Mouse (Mus musculus) midbrain, embryonic 16.5 days (tissue): ENCODE measurements around the gene Cast. TPM values are rescaled to one million over a fixed set of nuclear protein-coding genes. Genes with fewer than 3 reads are reported as not detected.
A peak's percentile ranks its signal among the peaks of the same experiment; 100 is the strongest.

Experiments used
- ATAC-seq: fragments of 200-750 bp; cut with Nextera tagmentation; 2 replicates; pipeline ENCODE4 v1.8.0; 2017; ENCODE audit warnings: moderate TSS enrichment
- H3K27ac ChIP-seq: fragments of 300-500 bp; sonication (generic); 2 replicates; pipeline ENCODE4 v1.5.1; 2014; ENCODE audit warnings: mild to moderate bottlenecking, low read length, mixed read lengths
- H3K27me3 ChIP-seq: fragments of 300-500 bp; sonication (generic); 2 replicates; pipeline ENCODE4 v1.6.1; 2014; ENCODE audit warnings: low read depth, low read length, mixed read lengths; ENCODE audit not compliant: control insufficient read depth, insufficient read depth
- H3K36me3 ChIP-seq: fragments of 300-500 bp; sonication (generic); 2 replicates; pipeline ENCODE4 v1.6.1; 2014; ENCODE audit warnings: mild to moderate bottlenecking, low read length, moderate library complexity, mixed read lengths; ENCODE audit not compliant: control insufficient read depth, insufficient read depth
- H3K4me1 ChIP-seq: fragments of 300-500 bp; sonication (generic); 2 replicates; pipeline ENCODE4 v1.6.1; 2014; ENCODE audit warnings: mild to moderate bottlenecking, low read length, mixed read lengths; ENCODE audit not compliant: control insufficient read depth, insufficient read depth
- H3K4me2 ChIP-seq: fragments of 300-500 bp; sonication (generic); 2 replicates; pipeline ENCODE4 v1.6.1; 2014; ENCODE audit warnings: mild to moderate bottlenecking, low read length, mixed read lengths
- H3K4me3 ChIP-seq: fragments of 300-500 bp; sonication (generic); 2 replicates; pipeline ENCODE4 v1.5.1; 2014; ENCODE audit warnings: low read depth, mild to moderate bottlenecking, low read length, moderate library complexity, mixed read lengths
- H3K9ac ChIP-seq: fragments of 300-500 bp; sonication (generic); 2 replicates; pipeline ENCODE4 v1.6.1; 2014; ENCODE audit warnings: low read depth, low read length, mixed read lengths
- H3K9me3 ChIP-seq: fragments of 300-500 bp; sonication (generic); replicated peaks from 2 replicates; pipeline ENCODE4 v1.6.1; 2014; ENCODE audit warnings: mild to moderate bottlenecking, low read length, mixed read lengths; ENCODE audit not compliant: control insufficient read depth, poor library complexity, severe bottlenecking
- WGBS: fragments of 180-500 bp; shearing (Covaris S2); extraction: QIAGEN DNeasy Blood & Tissue Kit; methylation state at CpG from one replicate; pipeline ENCODE4 v1.1.7; 2014; 5-methylcytosine and 5-hydroxymethylcytosine counted together
- polyA plus RNA-seq: library from polyadenylated mRNA; unstranded; fragments of >200 nt; fragmentation: Nextera tagmentation; extraction: Ambion mirVana; gene quantifications from 2 replicates; pipeline ENCODE4 v1.2.1, GENCODE M21; 2015

Cast gene
- 6.0 and 7.2 TPM in 2 replicates for polyA plus RNA-seq

DNA sequence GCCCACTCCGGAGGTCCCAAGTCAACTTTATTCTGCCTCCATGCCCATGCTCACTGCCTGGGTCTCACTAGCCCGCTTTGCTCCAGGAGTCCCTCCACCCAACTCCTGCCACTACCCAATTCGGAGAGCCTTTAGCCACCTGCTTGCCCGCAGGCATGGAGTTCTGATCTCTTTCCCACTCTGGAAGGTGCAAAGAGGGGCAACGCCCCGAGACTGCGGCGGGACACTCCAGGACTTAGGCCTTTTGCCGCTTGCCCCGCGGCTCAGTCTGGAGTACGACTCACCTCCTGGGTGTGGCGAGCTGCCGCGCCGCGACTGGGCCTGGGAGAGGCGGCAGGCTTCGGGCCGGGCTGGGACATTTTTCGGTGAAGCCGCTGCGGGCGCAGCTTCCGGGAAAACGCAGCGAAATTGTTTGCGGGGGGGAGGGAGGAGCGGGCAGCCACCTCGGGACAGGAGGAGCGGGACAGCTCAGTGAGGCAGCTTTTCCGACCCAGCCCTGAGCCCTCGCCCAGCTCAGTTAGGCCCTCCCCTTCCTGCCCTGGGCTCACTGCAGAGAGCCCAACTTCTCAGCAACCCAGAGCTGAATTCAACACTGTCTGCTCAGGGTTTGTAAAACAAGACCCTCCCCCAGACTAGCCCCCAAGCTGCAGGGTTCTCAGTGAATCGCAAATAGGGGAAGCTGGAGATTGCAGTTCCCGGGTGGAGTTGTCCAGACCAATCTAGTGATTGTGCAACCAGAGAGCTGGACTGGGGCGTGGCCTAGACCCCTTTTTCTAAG, at the start of gene Cast:
TSS of gene Cast (minus strand) at position 659 of the 778 bp plus-strand sequence.
- WGBS, result 2% methylated on average over 34 of the region's 36 CpGs

DNA sequence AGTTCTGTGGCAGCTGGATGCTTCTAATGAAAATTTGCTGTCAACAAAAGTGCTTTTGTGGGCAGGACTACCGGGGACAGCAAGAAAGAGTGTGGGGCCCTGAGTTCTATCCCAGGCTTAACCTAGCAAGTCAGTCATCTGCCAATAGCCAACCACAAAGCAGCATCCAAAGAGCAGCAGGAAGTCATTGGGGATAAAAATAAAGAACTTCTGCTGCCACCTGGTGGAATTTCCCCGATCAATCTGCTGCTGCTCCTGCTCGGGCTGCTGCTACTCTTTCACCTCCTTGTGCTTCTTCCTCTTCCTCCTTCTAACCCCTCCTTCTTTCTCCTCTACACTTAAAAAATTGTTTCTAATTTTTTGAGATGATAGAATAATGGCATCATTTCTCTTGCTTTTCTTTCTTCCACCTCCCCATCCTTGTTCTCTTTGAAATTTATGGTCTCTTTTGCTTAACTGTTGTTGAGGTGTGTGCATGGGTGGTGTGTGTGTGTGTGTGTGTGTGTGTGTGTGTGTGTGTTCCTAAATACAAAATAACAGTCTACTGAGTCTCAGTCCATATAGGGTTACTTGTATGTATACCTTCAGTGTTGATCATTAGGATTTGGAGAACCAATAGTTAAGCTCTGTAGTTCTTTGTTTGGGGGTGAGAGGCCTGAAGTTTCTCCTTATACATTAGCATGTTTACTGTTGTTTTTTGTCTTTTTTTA, 45.9 kb upstream of the Cast start:
- no peak overlapping the region for H3K4me2 ChIP-seq
- no peaks in the 10 kb centered on the region for H3K9me3 ChIP-seq
- H3K4me1 ChIP-seq, result no peaks in the 10 kb centered on the region
- no peak overlapping the region for H3K27ac ChIP-seq
- no peak overlapping the region for H3K9ac ChIP-seq
- no peak overlapping the region for H3K4me3 ChIP-seq
- 2% methylated on average over 3 of the region's 3 CpGs for WGBS
- H3K27me3 ChIP-seq, result no peaks in the 10 kb centered on the region
- H3K36me3 ChIP-seq, result no peaks in the 10 kb centered on the region
- ATAC-seq, result peak; percentile 90

More for the DNA sequence above, at the start of gene Cast:
- Histone ChIP-seq H3K36me3 (no peaks in the 10 kb centered on the region), H3K27ac (no peak within 1 kb of the TSS), H3K4me2 (peak within 1 kb of the TSS; percentile 99), H3K27me3 (no peaks in the 10 kb centered on the region; the same call in 1 of the 2 replicates), H3K9me3 (no peaks in the 10 kb centered on the region), H3K9ac (peak within 1 kb of the TSS; percentile 67), H3K4me3 (peak within 1 kb of the TSS; percentile 66), H3K4me1 (peaks cover 7% of the 10 kb centered on the region; the same call in 1 of the 2 replicates)
- ATAC-seq, result peak; percentile 93

DNA sequence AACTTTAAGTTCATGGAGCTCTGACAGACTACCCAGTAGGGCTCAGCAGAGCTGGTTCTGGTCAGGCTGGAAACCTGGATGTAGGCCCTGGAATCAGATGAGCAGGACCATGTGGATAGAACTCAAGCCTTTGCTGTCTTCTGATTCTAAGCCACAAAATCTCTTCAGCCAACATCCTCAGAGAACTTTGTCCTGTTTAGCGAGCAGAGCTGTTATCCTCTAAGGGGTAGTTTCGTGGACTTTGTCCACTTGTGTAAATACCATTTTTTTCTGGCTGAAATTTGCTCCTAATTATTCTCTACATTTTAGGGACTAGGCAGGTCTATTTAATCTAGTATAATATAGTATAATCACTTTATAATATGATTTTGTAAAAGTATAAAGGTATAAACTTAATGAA, 42.2 kb upstream of the Cast start:
- WGBS, result 87% methylated on average over 2 of the region's 2 CpGs
- no peak overlapping the region for H3K4me3 ChIP-seq
- no peaks in the 10 kb centered on the region for H3K9me3 ChIP-seq

DNA sequence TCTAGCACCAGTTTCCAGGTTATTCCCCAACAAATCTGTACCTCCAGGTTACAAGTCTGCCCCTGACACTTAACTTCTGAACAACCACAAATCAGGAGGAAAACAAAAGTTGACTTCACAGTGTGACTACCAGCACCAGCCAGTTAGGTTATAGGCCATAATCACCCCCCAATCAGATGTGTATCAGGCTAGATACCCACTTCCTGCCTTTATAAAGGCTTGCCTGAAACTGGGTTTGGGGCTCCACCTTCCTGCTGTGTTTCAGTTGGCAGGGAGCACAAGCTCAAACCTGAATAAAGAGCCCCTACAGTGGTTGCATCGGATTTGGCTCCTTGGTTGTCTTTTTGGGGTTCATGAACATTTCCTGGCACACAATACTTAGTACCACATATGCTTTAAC, 37.3 kb upstream of the Cast start:
- 56% methylated on average over 1 of the region's 1 CpGs for WGBS
- ATAC-seq, result no peak

More for the DNA sequence above, 42.2 kb upstream of the Cast start:
- Histone ChIP-seq H3K4me2 (no peak overlapping the region), H3K4me1 (no peaks in the 10 kb centered on the region), H3K27me3 (no peaks in the 10 kb centered on the region), H3K27ac (no peak overlapping the region), H3K36me3 (no peaks in the 10 kb centered on the region), H3K9ac (no peak overlapping the region)
- ATAC-seq, result no peak

DNA sequence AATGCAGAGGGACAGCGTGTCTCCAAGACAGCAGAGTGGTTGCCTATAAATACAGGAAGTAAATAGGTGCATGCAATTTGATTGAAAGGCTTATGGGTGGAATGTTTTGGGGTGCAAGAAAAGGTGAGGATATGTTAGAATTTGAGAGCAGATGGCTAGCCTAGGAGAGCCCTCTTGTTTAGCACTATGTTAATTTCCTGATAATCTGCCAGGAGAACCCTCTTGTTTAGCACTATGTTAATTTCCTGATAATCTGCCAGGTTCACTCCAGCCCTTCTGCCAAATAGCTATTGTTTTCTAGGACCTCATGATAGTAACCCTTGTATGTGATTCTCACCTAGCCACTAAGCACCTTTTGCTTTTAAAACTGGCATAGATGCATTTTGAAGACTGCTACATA, 25.9 kb upstream of the Cast start:
- Histone ChIP-seq H3K9ac (no peak overlapping the region), H3K4me3 (no peak overlapping the region), H3K9me3 (no peaks in the 10 kb centered on the region), H3K27ac (no peak overlapping the region), H3K36me3 (no peaks in the 10 kb centered on the region), H3K27me3 (no peaks in the 10 kb centered on the region), H3K4me1 (no peaks in the 10 kb centered on the region), H3K4me2 (no peak overlapping the region)
- 94% methylated on average over 1 of the region's 1 CpGs for WGBS
- ATAC-seq, result no peak

More for the DNA sequence above, 37.3 kb upstream of the Cast start:
- Histone ChIP-seq H3K4me1 (no peaks in the 10 kb centered on the region), H3K4me2 (no peak overlapping the region), H3K36me3 (no peaks in the 10 kb centered on the region), H3K27me3 (no peaks in the 10 kb centered on the region), H3K9me3 (no peaks in the 10 kb centered on the region), H3K4me3 (no peak overlapping the region), H3K27ac (no peak overlapping the region), H3K9ac (no peak overlapping the region)

DNA sequence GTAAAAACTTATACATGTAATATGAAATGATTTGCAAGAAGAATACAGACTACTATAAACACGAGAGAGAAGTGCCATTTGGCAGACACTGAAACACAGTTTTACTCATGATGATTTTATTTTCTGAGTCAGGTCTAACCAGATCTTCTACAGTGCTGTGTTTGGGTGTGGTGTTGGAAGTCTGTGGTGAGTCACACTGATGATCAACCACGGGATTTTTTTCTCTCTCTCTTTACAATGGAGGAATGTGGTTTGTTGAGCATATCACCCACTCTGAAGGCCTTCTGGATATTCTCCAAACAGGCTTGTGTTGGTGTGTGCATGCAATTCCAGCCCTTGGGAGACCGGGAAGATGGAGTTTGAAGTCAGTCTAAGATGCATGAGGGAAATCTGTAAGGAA, 13.5 kb upstream of the Cast start:
- H3K27me3 ChIP-seq, result no peaks in the 10 kb centered on the region
- no peaks in the 10 kb centered on the region for H3K4me1 ChIP-seq
- 80% methylated on average over 3 of the region's 3 CpGs for WGBS
- H3K36me3 ChIP-seq, result no peaks in the 10 kb centered on the region
- no peak overlapping the region for H3K4me3 ChIP-seq
- H3K4me2 ChIP-seq, result no peak overlapping the region
- H3K9ac ChIP-seq, result no peak overlapping the region
- no peak overlapping the region for H3K27ac ChIP-seq
- no peaks in the 10 kb centered on the region for H3K9me3 ChIP-seq
- no peak for ATAC-seq

DNA sequence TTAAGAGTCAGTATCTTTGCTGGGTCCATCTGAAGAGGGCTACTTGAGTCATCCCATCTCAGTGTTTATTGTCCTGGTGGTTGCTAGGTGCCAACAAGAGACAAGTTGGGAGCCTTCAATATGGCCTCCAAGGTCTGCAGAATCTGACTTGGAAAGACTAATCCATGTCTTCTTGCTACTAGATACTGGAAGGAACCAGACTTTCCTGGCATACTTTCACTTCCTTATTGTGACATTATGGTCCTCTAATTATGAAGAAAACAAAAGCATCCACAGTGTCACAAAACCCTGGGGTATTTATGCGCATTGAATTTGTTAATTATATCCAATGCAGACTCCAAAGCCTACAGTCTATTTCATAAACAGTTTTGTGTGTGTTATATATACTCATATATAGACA, 7.1 kb upstream of the Cast start:
- Histone ChIP-seq H3K36me3 (no peaks in the 10 kb centered on the region), H3K4me2 (no peak overlapping the region), H3K9me3 (no peaks in the 10 kb centered on the region), H3K9ac (no peak overlapping the region), H3K27ac (no peak overlapping the region), H3K4me3 (no peak overlapping the region), H3K4me1 (no peaks in the 10 kb centered on the region), H3K27me3 (no peaks in the 10 kb centered on the region)
- WGBS, result 89% methylated on average over 1 of the region's 1 CpGs
- ATAC-seq, result no peak

DNA sequence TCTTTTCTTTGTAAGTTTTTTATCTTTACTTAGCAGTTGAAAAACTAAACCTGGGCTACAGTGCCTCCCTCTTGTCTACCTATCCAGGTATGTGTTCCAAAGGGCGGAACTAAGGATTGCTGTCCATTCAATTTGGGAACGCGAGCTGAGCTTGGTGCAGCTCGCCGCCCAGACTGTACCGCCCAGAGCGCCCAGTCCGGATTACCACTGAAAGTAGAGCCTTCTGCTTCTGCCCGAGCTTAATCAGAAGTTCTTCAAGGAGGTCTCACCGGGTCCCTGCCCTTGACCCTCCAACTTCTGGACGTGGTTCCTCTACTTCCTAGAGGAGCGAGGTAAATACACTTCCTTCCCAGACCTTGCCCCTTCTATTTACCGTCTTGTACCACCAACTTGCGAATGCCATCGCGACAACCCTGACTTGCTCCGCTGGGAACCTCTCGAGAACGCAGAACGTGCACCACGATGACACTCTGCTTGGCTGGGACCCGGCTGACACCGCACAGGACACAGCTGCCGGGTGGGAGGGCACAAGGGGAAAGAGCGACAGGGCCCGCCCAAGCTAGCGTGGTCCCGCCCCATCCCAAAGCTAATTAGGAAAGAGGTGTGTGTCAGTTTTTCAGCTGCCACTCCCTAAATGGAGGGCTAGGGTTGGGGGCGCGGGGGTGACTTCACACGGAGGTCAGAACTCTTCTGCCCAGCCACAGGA, 1.0 kb downstream of the Cast start:
- no peak overlapping the region for H3K27ac ChIP-seq
- WGBS, result 1% methylated on average over 30 of the region's 31 CpGs
- peak overlapping the region; percentile 67 for H3K9ac ChIP-seq

More for the DNA sequence above, 1.0 kb downstream of the Cast start:
- H3K4me3 ChIP-seq, result peak overlapping the region; percentile 66
- peak overlapping the region; percentile 99 for H3K4me2 ChIP-seq
- H3K9me3 ChIP-seq, result no peaks in the 10 kb centered on the region
- peak; percentile 89 for ATAC-seq
- no peaks in the 10 kb centered on the region for H3K36me3 ChIP-seq
- H3K4me1 ChIP-seq, result peaks cover 7% of the 10 kb centered on the region; the same call in 1 of the 2 replicates
- H3K27me3 ChIP-seq, result no peaks in the 10 kb centered on the region; the same call in 1 of the 2 replicates
